Mouse (Mus musculus) thymus, adult 18-20 months (tissue): ENCODE results near the gene Tacc3.

Experiments used
- DNase-seq, 2 experiments: peaks; one replicate each; pipeline ENCODE4 v3.0.0; 2022; ENCODE audit warnings: mixed read lengths in 2 of 2

Tacc3 gene

GRCm38 (mm10) chr5:33657787-33658663 is at the start of gene Tacc3, which contains the start of gene Tmem129:
Tacc3 (plus strand) TSS chr5:33658128.
Tmem129 (minus strand) TSS chr5:33658416.
- peak; percentile 98 for DNase-seq

GRCm38 (mm10) chr5:33609226-33609625 is 48.7 kb upstream of the Tacc3 start:
- no peak for DNase-seq

GRCm38 (mm10) chr5:33611795-33612194 is 46.1 kb upstream of the Tacc3 start:
- no peak for DNase-seq

GRCm38 (mm10) chr5:33614391-33614790 is 43.5 kb upstream of the Tacc3 start:
- no peak for DNase-seq

GRCm38 (mm10) chr5:33622671-33623070 is 35.3 kb upstream of the Tacc3 start:
- DNase-seq = no peak

GRCm38 (mm10) chr5:33623766-33624165 is 34.2 kb upstream of the Tacc3 start:
- no peak for DNase-seq

GRCm38 (mm10) chr5:33627968-33628367 is 30.0 kb upstream of the Tacc3 start:
- no peak for DNase-seq

GRCm38 (mm10) chr5:33628820-33629300 is 29.1 kb upstream of the Tacc3 start:
- peak in 1 of 2 experiments; percentile 44 for DNase-seq

GRCm38 (mm10) chr5:33629301-33629987 is 28.5 kb upstream of the Tacc3 start, which contains the start of the genes Fam53a and Gm9903:
Fam53a (minus strand) TSS chr5:33629635.
Gm9903 (plus strand) TSS chr5:33629925.
- DNase-seq = peak; percentile 99

- peak; percentile 34 to 58 for DNase-seq
Measured at GRCm38 (mm10) chr5:33630061-33630460, 27.9 kb upstream of the Tacc3 start.

- DNase-seq = peak in 1 of 2 experiments; percentile 9
Measured at GRCm38 (mm10) chr5:33630615-33631014, 27.3 kb upstream of the Tacc3 start.

- DNase-seq = no peak
Measured at GRCm38 (mm10) chr5:33632526-33632925, 25.4 kb upstream of the Tacc3 start.

GRCm38 (mm10) chr5:33635361-33635760 is 22.6 kb upstream of the Tacc3 start:
- no peak for DNase-seq

- no peak for DNase-seq
Measured at GRCm38 (mm10) chr5:33637606-33638350, 20.1 kb upstream of the Tacc3 start.

- no peak for DNase-seq
Measured at GRCm38 (mm10) chr5:33638826-33639225, 19.1 kb upstream of the Tacc3 start.

- DNase-seq = peak in 1 of 2 experiments; percentile 28
Measured at GRCm38 (mm10) chr5:33640652-33641051, 17.3 kb upstream of the Tacc3 start.

- DNase-seq = no peak
Measured at GRCm38 (mm10) chr5:33651017-33651416, 6.9 kb upstream of the Tacc3 start.

- no peak for DNase-seq
Measured at GRCm38 (mm10) chr5:33651541-33651920, 6.4 kb upstream of the Tacc3 start.

GRCm38 (mm10) chr5:33651921-33652782 is 5.8 kb upstream of the Tacc3 start, which contains the start of gene Slbp:
Slbp (minus strand) TSS chr5:33652574.
- peak; percentile 91 to 94 for DNase-seq

- no peak for DNase-seq
Measured at GRCm38 (mm10) chr5:33652783-33653173, 5.2 kb upstream of the Tacc3 start.

- DNase-seq = no peak
Measured at GRCm38 (mm10) chr5:33654424-33654823, 3.5 kb upstream of the Tacc3 start.
